19 mouse cellular contexts compared by ENCODE assay signal in genomic region chr14:30217124-30217523, GRCm38 (mm10).
A peak's percentile ranks its signal among the peaks of the same experiment; 100 is the strongest.
DNase-seq lines count a peak whose midpoint lies in the region; ATAC-seq and TF ChIP-seq lines count a peak whose summit lies in the region.
"Had no signal": no experiment of that assay in that cellular context is flagged by ENCODE, and none has a peak within 500 bp of the region (broad histone marks: within the 10 kb centered on the region; RNA-seq: fewer than 3 reads in every experiment).

No protein-coding gene starts in this region.

- no peaks in the 10 kb centered on the region for H3K27me3 ChIP-seq in spleen, adult 2 months (ENCODE audit: control insufficient read depth, insufficient read depth, low read length)
- H3K27me3 ChIP-seq: forebrain, embryonic 13.5 days; midbrain, embryonic 13.5 days had no signal

- ATAC-seq in frontal cortex, adult (ENCODE audit: low TSS enrichment), result peak; percentile 84
- ATAC-seq: forebrain, embryonic 13.5 days; midbrain, embryonic 13.5 days had no signal

- H3K36me3 ChIP-seq in spleen, adult 2 months (ENCODE audit: control insufficient read depth, insufficient read depth, low read length), result no peaks in the 10 kb centered on the region
- H3K36me3 ChIP-seq: hindbrain, embryonic 10.5 days had no signal

- no peak for TF ChIP-seq POLR2A in spleen, adult 2 months (IDR thresholded peaks at IDR 0.05; ENCODE audit: low read depth, low read length)

- H3K4me1 ChIP-seq in spleen, adult 2 months (ENCODE audit: control insufficient read depth, insufficient read depth, insufficient read length), result peaks cover 2% of the 10 kb centered on the region; the same call in 1 of the 2 replicates
- H3K4me1 ChIP-seq: forebrain, embryonic 13.5 days; hindbrain, embryonic 10.5 days; midbrain, embryonic 13.5 days had no signal

- intact Hi-C loops in left cerebral cortex, postnatal 14 days (cut with DNase I), result no loop called here

- WGBS in spleen, adult 2 months, result 69% methylated on average over 2 of the region's 2 CpGs

- no peak overlapping the region for H3K4me3 ChIP-seq in spleen, adult 2 months (ENCODE audit: extremely low read depth, insufficient read depth, insufficient read length)
- H3K4me3 ChIP-seq: forebrain, embryonic 13.5 days; hindbrain, embryonic 10.5 days; midbrain, embryonic 13.5 days had no signal

- no peak for TF ChIP-seq CTCF in spleen, adult 2 months (IDR thresholded peaks at IDR 0.05; ENCODE audit: extremely low read depth, insufficient read depth, insufficient read length, insufficient replicate concordance)

- H3K27ac ChIP-seq in spleen, adult 2 months (ENCODE audit: insufficient read depth, low read length), result peak overlapping the region; percentile 45; the same call in 1 of the 2 replicates
- H3K27ac ChIP-seq: forebrain, embryonic 13.5 days; hindbrain, embryonic 10.5 days; midbrain, embryonic 13.5 days had no signal

- DNase-seq in frontal cortex, postnatal 25 days (ENCODE audit: low spot score in 2 of 2), result no peak
- peak; percentile 25 to 67 for DNase-seq in left cerebral cortex, postnatal 14 days (ENCODE audit: low spot score in 2 of 2)
- DNase-seq in left cerebral cortex, adult 8-10 months (ENCODE audit: low spot score in 2 of 2), result no peak
- DNase-seq in spleen, adult 2 months (ENCODE audit: low read depth in 1 of 2, low spot score in 2 of 2), result no peak
- no peak for DNase-seq in spleen, postnatal 14 days (ENCODE audit: low spot score in 2 of 2)
- DNase-seq in cerebellum, adult 9-10 months, result no peak
- DNase-seq in adrenal gland, adult (ENCODE audit: inconsistent age in 2 of 2, low spot score in 1 of 2), result no peak
- DNase-seq: cerebellum, adult 8-10 months; gastrocnemius, postnatal 25 days; kidney, adult 9 months; kidney, postnatal 36 days; lung, adult 18-20 months; lung, postnatal 36 days; right cerebral cortex, postnatal 4 days; thymus, postnatal 25 days had no signal

Comparison
In these comparisons a context has a peak if more than half of its experiments do, and no peak if none do; other contexts are left out.
1. DNase-seq: peak in left cerebral cortex, postnatal 14 days (2 of 2); none in frontal cortex, postnatal 25 days (0 of 2), left cerebral cortex, adult 8-10 months (0 of 2), spleen, adult 2 months (0 of 2), spleen, postnatal 14 days (0 of 2), cerebellum, adult 9-10 months (single experiment) and adrenal gland, adult (0 of 2).